Mouse (Mus musculus): ENCODE measurements around the gene Steap2.

Steap2 gene

GRCm38 (mm10) chr5:5688228-5688627, 6.2 kb downstream of the Steap2 start:
- TF ChIP-seq GATA4 (IDR thresholded peaks at IDR 0.05; ENCODE audit: insufficient replicate concordance, low read length) = no peak

GRCm38 (mm10) chr5:5686973-5687372, 7.4 kb downstream of the Steap2 start:
- TF ChIP-seq GATA4 (IDR thresholded peaks at IDR 0.05; ENCODE audit: insufficient replicate concordance, low read length) = no peak

GRCm38 (mm10) chr5:5683292-5683691, 11.1 kb downstream of the Steap2 start:
- TF ChIP-seq GATA4 (IDR thresholded peaks at IDR 0.05; ENCODE audit: insufficient replicate concordance, low read length) = no peak

- TF ChIP-seq GATA4 (IDR thresholded peaks at IDR 0.05; ENCODE audit: insufficient replicate concordance, low read length) = no peak
These were observed 14.9 kb downstream of the Steap2 start for GRCm38 (mm10) chr5:5679459-5679858.

- no peak for TF ChIP-seq GATA4 (IDR thresholded peaks at IDR 0.05; ENCODE audit: insufficient replicate concordance, low read length)
These were observed 18.3 kb downstream of the Steap2 start for GRCm38 (mm10) chr5:5676082-5676481.

- TF ChIP-seq GATA4 (IDR thresholded peaks at IDR 0.05; ENCODE audit: insufficient replicate concordance, low read length) = no peak
These were observed 25.5 kb downstream of the Steap2 start for GRCm38 (mm10) chr5:5668920-5669319.

GRCm38 (mm10) chr5:5664371-5664926, 29.9 kb downstream of the Steap2 start:
- no peak for TF ChIP-seq GATA4 (IDR thresholded peaks at IDR 0.05; ENCODE audit: insufficient replicate concordance, low read length)

- no peak for TF ChIP-seq GATA4 (IDR thresholded peaks at IDR 0.05; ENCODE audit: insufficient replicate concordance, low read length)
These were observed 30.6 kb downstream of the Steap2 start, which contains the start of gene Cfap69 for GRCm38 (mm10) chr5:5663655-5664370. Cfap69 (minus strand) TSS chr5:5664239.

- no peak for TF ChIP-seq GATA4 (IDR thresholded peaks at IDR 0.05; ENCODE audit: insufficient replicate concordance, low read length)
These were observed 31.3 kb downstream of the Steap2 start for GRCm38 (mm10) chr5:5663057-5663456.

- no peak for TF ChIP-seq GATA4 (IDR thresholded peaks at IDR 0.05; ENCODE audit: insufficient replicate concordance, low read length)
These were observed 35.7 kb downstream of the Steap2 start for GRCm38 (mm10) chr5:5658680-5659079.

GRCm38 (mm10) chr5:5657932-5658331, 36.4 kb downstream of the Steap2 start:
- no peak for TF ChIP-seq GATA4 (IDR thresholded peaks at IDR 0.05; ENCODE audit: insufficient replicate concordance, low read length)

- TF ChIP-seq GATA4 (IDR thresholded peaks at IDR 0.05; ENCODE audit: insufficient replicate concordance, low read length) = no peak
These were observed 45.4 kb downstream of the Steap2 start for GRCm38 (mm10) chr5:5648817-5649569.

GRCm38 (mm10) chr5:5646173-5646572, 48.2 kb downstream of the Steap2 start:
- TF ChIP-seq GATA4 (IDR thresholded peaks at IDR 0.05; ENCODE audit: insufficient replicate concordance, low read length) = no peak

- TF ChIP-seq GATA4 (IDR thresholded peaks at IDR 0.05; ENCODE audit: insufficient replicate concordance, low read length) = no peak
These were observed 55.9 kb downstream of the Steap2 start for GRCm38 (mm10) chr5:5638496-5638895.

GRCm38 (mm10) chr5:5625491-5625890, 68.9 kb downstream of the Steap2 start:
- TF ChIP-seq GATA4 (IDR thresholded peaks at IDR 0.05; ENCODE audit: insufficient replicate concordance, low read length) = no peak

GRCm38 (mm10) chr5:5618329-5618728, 76.0 kb downstream of the Steap2 start:
- no peak for TF ChIP-seq GATA4 (IDR thresholded peaks at IDR 0.05; ENCODE audit: insufficient replicate concordance, low read length)

Data from liver, adult (tissue).